Mouse (Mus musculus) mesoderm, embryonic 11.5 days (tissue): ENCODE measurements at regions not wholly inside any gene's neighbourhood (a gene's known extent, or its start where the extent isn't known, plus 50 kb on each side); places are given as distances from the start of the nearest gene placed in this dataset.
A peak's percentile ranks its signal among the peaks of the same experiment; 100 is the strongest.

ENCODE experiments used
- DNase-seq: peaks from one replicate; pipeline ENCODE4 v3.0.0-alpha.2; 2012; ENCODE audit warnings: low read depth, low spot score

- DNase-seq = no peak
Observed at GRCm38 (mm10) chr1:77256115-77256842, 258.6 kb downstream of the Epha4 start.

- DNase-seq = no peak
Observed at GRCm38 (mm10) chr1:77258730-77259310, 256.1 kb downstream of the Epha4 start.

- no peak for DNase-seq
Observed at GRCm38 (mm10) chr1:77259789-77260188, 255.1 kb downstream of the Epha4 start.

- DNase-seq = no peak
Observed at GRCm38 (mm10) chr1:77261678-77262077, 253.2 kb downstream of the Epha4 start.

GRCm38 (mm10) chr1:77265677-77266076 lies 249.2 kb downstream of the Epha4 start:
- peak; percentile 42 for DNase-seq

- no peak for DNase-seq
Observed at GRCm38 (mm10) chr1:77267311-77268003, 247.4 kb downstream of the Epha4 start.

- no peak for DNase-seq
Observed at GRCm38 (mm10) chr1:77275297-77275696, 239.6 kb downstream of the Epha4 start.

- peak; percentile 28 for DNase-seq
Observed at GRCm38 (mm10) chr1:77279566-77279965, 235.3 kb downstream of the Epha4 start.

- DNase-seq = no peak
Observed at GRCm38 (mm10) chr1:77280373-77281038, 234.4 kb downstream of the Epha4 start.

- no peak for DNase-seq
Observed at GRCm38 (mm10) chr1:77281741-77282140, 233.1 kb downstream of the Epha4 start.

GRCm38 (mm10) chr1:77298713-77299132 lies 216.2 kb downstream of the Epha4 start:
- DNase-seq = no peak

GRCm38 (mm10) chr1:77300806-77301205 lies 214.1 kb downstream of the Epha4 start:
- DNase-seq = no peak

- peak; percentile 54 for DNase-seq
Observed at GRCm38 (mm10) chr1:77304770-77305169, 210.1 kb downstream of the Epha4 start.

GRCm38 (mm10) chr1:77307745-77308144 lies 207.1 kb downstream of the Epha4 start:
- DNase-seq = no peak

- DNase-seq = no peak
Observed at GRCm38 (mm10) chr1:77313119-77313518, 201.8 kb downstream of the Epha4 start.

- DNase-seq = peak; percentile 51
Observed at GRCm38 (mm10) chr1:77315347-77315746, 199.5 kb downstream of the Epha4 start.

GRCm38 (mm10) chr1:77316198-77316597 lies 198.7 kb downstream of the Epha4 start:
- no peak for DNase-seq
